Mouse (Mus musculus) embryonic fibroblast, embryonic 13.5 days (primary cell): ENCODE measurements around the gene Pnck.

Experiments used
- CTCF ChIP-seq: IDR thresholded peaks from 2 replicates; pipeline ENCODE4 v1.5.1; 2011; ENCODE audit warnings: mild to moderate bottlenecking, control low read depth, low read length, moderate library complexity, borderline replicate concordance; ENCODE audit not compliant: insufficient read depth
- POLR2A ChIP-seq: IDR thresholded peaks from 2 replicates; pipeline ENCODE4 v1.6.1; 2011; ENCODE audit warnings: low read depth, mild to moderate bottlenecking, control low read depth, low read length, moderate library complexity

- TF ChIP-seq POLR2A (peak; percentile 40; the same call in 1 of the 2 replicates), CTCF (no peak)
These were observed 20.7 kb downstream of the Pnck start, which contains the start of gene Dusp9 for GRCm38 (mm10) chrX:73639255-73639675.
